Mouse (Mus musculus): ENCODE data around the gene Edem3.

DNA sequence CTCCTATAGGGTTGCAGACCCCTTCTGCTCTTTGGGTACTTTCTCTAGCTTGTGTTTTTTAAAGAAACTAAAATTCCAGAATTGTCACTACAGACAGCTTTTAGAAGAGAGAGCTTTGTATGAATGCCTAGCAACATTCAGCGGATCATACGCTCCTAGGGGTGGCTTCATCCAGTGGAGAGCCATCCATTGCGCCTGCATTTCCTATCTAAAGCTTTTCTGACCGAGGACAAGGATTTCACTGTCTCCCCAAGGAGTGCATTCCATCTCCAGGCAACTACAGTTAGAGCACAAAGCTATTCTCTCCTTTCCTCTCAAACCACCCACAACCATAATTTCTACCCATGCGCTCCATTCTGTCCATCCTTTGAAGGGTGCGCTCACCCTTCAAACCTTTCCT, 28.8 kb upstream of the Edem3 start:
- no peak for TF ChIP-seq CTCF (IDR thresholded peaks at IDR 0.05; ENCODE audit: low read depth)
- TF ChIP-seq EP300 (optimal IDR thresholded peaks at IDR 0.05), result no peak

Measured in stomach, postnatal 0 days (tissue).